Mouse (Mus musculus) lung, postnatal 0 days (tissue): ENCODE data around the gene Limk1.

ENCODE experiments used
- CTCF ChIP-seq: IDR thresholded peaks from 2 replicates; pipeline ENCODE4 v1.5.1; 2016; ENCODE audit warnings: antibody characterized with exemption, mild to moderate bottlenecking
- EP300 ChIP-seq: IDR thresholded peaks from 2 replicates; pipeline ENCODE4 v1.6.1; 2016; ENCODE audit warnings: antibody characterized with exemption, mild to moderate bottlenecking, control low read depth

DNA sequence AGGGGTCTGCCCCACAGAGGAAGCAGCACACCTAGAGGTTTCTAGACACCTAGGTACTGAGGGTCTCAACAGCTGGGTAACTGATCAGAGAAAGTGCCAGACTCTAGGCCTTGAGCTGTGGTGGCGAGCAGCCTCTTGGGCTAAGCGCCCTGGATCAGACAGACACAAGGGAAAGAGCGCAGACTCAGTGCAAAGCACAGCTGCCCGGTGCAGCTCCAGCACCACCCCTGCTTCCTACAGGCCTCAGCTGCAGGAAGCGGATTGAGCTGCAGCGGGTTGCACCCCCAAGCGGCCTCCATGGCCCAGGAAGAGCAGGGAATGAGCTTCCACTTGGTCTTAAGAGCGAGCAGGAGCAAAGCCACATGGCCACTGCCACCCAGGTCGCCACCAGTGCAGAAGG, 67.9 kb downstream of the Limk1 start:
- TF ChIP-seq CTCF: no peak
- no peak for TF ChIP-seq EP300
